Comparison of ENCODE assay signal across 15 mouse cellular contexts in the genomic region with DNA sequence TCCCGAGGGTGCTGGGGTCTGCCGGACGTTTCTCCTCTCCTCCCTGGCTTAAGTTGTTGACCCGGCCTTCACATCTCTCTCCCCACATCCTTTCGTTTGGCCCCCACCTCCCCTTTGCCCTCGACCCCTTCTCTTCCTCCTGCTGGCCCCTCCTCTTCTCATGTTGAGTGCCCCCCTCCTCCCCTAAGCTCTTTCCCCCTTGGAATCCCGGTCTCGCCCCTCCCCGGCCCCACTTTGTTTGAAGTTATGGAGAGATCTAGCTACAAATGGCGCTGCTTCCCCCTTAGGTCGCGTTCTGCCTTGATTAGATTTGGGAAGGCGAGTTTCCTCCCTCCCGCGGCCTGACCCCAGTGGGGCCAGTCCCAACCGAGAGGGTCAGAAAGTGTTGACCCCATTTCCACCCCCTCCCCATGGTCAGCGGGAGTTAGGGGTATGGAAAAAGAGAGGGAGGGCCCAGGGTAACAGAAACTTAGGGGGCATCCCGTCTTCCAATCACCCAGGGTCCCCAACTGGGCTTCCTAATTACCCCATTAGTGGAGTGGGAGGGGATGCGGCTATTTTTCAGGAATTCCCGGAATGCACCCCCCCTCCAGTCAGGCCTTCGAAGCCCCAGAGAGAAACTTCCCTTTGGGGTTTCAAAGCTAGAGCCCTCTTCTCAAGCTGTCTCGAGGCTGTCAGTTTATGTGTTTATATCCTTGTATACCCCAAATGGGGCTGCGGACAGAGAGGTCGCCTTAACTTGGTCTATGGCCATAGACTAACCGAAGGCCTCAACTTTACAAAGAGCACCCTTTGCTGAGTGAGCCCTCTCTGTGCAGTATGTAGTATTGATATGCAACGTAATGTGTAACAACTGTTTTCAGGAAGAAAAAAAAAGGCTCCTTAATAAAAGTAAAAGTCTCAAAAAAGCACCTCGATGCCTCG. TPM values are rescaled to one million over a fixed set of nuclear protein-coding genes. Genes with fewer than 3 reads are reported as not detected.
DNase-seq lines count a peak whose midpoint lies in the region; ATAC-seq and TF ChIP-seq lines count a peak whose summit lies in the region.
"Had no signal": no experiment of that assay in that cellular context is flagged by ENCODE, and none has a peak within 500 bp of the region (broad histone marks: within the 10 kb centered on the region; RNA-seq: fewer than 3 reads in every experiment).

No protein-coding gene starts in this region.

- H3K4me2 ChIP-seq in forebrain, embryonic 12.5 days, result peak overlapping the region; percentile 51
- H3K4me2 ChIP-seq in forebrain, postnatal 0 days (ENCODE audit: low read depth), result no peak overlapping the region
- peak overlapping the region; percentile 30 for H3K4me2 ChIP-seq in embryonic facial prominence, embryonic 11.5 days (ENCODE audit: low read depth, low read length)
- peak overlapping the region; percentile 41 for H3K4me2 ChIP-seq in limb, embryonic 11.5 days (ENCODE audit: low read depth, severe bottlenecking)
- peak overlapping the region; percentile 50; the same call in 1 of the 2 replicates for H3K4me2 ChIP-seq in midbrain, postnatal 0 days (ENCODE audit: low read depth, low read length, poor library complexity, severe bottlenecking)
- H3K4me2 ChIP-seq: liver, embryonic 13.5 days had no signal

- H3K27ac ChIP-seq in forebrain, embryonic 12.5 days, result no peak overlapping the region
- H3K27ac ChIP-seq in forebrain, postnatal 0 days (ENCODE audit: low read depth, low read length), result no peak overlapping the region
- peak overlapping the region; percentile 52 for H3K27ac ChIP-seq in embryonic facial prominence, embryonic 11.5 days (replicated peaks; ENCODE audit: low read depth, low read length)
- no peak overlapping the region for H3K27ac ChIP-seq in limb, embryonic 11.5 days (replicated peaks; ENCODE audit: low read depth, low read length)
- H3K27ac ChIP-seq in midbrain, postnatal 0 days (ENCODE audit: low read depth, low read length), result peak overlapping the region; percentile 62; the same call in 1 of the 2 replicates
- H3K27ac ChIP-seq: liver, embryonic 13.5 days had no signal

- no peaks in the 10 kb centered on the region for H3K36me3 ChIP-seq in forebrain, embryonic 12.5 days (replicated peaks)
- no peaks in the 10 kb centered on the region for H3K36me3 ChIP-seq in forebrain, postnatal 0 days (ENCODE audit: insufficient read depth)
- H3K36me3 ChIP-seq in embryonic facial prominence, embryonic 11.5 days (replicated peaks; ENCODE audit: control insufficient read depth, insufficient read depth, low read depth, low read length), result no peaks in the 10 kb centered on the region
- no peaks in the 10 kb centered on the region for H3K36me3 ChIP-seq in limb, embryonic 11.5 days (ENCODE audit: control insufficient read depth, insufficient read depth, low read length)
- no peaks in the 10 kb centered on the region for H3K36me3 ChIP-seq in midbrain, postnatal 0 days (ENCODE audit: insufficient read depth, low read length)
- H3K36me3 ChIP-seq: liver, embryonic 13.5 days had no signal

- H3K4me1 ChIP-seq in forebrain, embryonic 12.5 days, result peaks cover 87% of the 10 kb centered on the region
- H3K4me1 ChIP-seq in forebrain, postnatal 0 days (ENCODE audit: insufficient read depth), result no peaks in the 10 kb centered on the region
- peaks cover 11% of the 10 kb centered on the region for H3K4me1 ChIP-seq in embryonic facial prominence, embryonic 11.5 days (ENCODE audit: control insufficient read depth, insufficient read depth, low read length)
- peaks cover 12% of the 10 kb centered on the region for H3K4me1 ChIP-seq in limb, embryonic 11.5 days (ENCODE audit: control insufficient read depth, insufficient read depth, low read length)
- no peaks in the 10 kb centered on the region for H3K4me1 ChIP-seq in midbrain, postnatal 0 days (ENCODE audit: insufficient read depth, low read length)
- H3K4me1 ChIP-seq: liver, embryonic 13.5 days had no signal

- ATAC-seq in forebrain, embryonic 12.5 days (ENCODE audit: low FRiP score), result no peak
- ATAC-seq in forebrain, postnatal 0 days, result no peak
- ATAC-seq in embryonic facial prominence, embryonic 11.5 days (replicated peaks; ENCODE audit: insufficient number of reproducible peaks, low FRiP score, low TSS enrichment, low read depth), result no peak
- no peak for ATAC-seq in limb, embryonic 11.5 days (ENCODE audit: insufficient number of reproducible peaks, low FRiP score, low TSS enrichment, low read depth)
- ATAC-seq in midbrain, postnatal 0 days (ENCODE audit: low FRiP score), result no peak
- no peak for ATAC-seq in megakaryocyte-erythroid progenitor cell, adult 5-6 weeks (replicated peaks; ENCODE audit: low FRiP score, low TSS enrichment, poor library complexity, severe bottlenecking)

- TF ChIP-seq CTCF in forebrain, postnatal 0 days (IDR thresholded peaks at IDR 0.05; ENCODE audit: low read depth), result no peak
- TF ChIP-seq CTCF in midbrain, postnatal 0 days (IDR thresholded peaks at IDR 0.05), result no peak

- no peaks in the 10 kb centered on the region for H3K9me3 ChIP-seq in forebrain, embryonic 12.5 days
- no peaks in the 10 kb centered on the region for H3K9me3 ChIP-seq in forebrain, postnatal 0 days (ENCODE audit: low read length)
- no peaks in the 10 kb centered on the region for H3K9me3 ChIP-seq in embryonic facial prominence, embryonic 11.5 days (replicated peaks; ENCODE audit: control insufficient read depth, low read length)
- H3K9me3 ChIP-seq in limb, embryonic 11.5 days (ENCODE audit: control insufficient read depth, low read length), result no peaks in the 10 kb centered on the region
- H3K9me3 ChIP-seq in midbrain, postnatal 0 days (ENCODE audit: low read length), result no peaks in the 10 kb centered on the region
- H3K9me3 ChIP-seq: liver, embryonic 13.5 days had no signal

- H3K27me3 ChIP-seq in forebrain, embryonic 12.5 days, result peaks cover 100% of the 10 kb centered on the region
- peaks cover 88% of the 10 kb centered on the region for H3K27me3 ChIP-seq in forebrain, postnatal 0 days (ENCODE audit: insufficient read depth, low read length)
- H3K27me3 ChIP-seq in embryonic facial prominence, embryonic 11.5 days (ENCODE audit: control insufficient read depth, insufficient read depth, low read length), result peaks cover 87% of the 10 kb centered on the region
- peaks cover 95% of the 10 kb centered on the region for H3K27me3 ChIP-seq in limb, embryonic 11.5 days (ENCODE audit: control insufficient read depth, insufficient read depth, low read length)
- peaks cover 57% of the 10 kb centered on the region for H3K27me3 ChIP-seq in midbrain, postnatal 0 days (ENCODE audit: insufficient read depth, low read length)

- H3K9ac ChIP-seq in forebrain, embryonic 12.5 days, result peak overlapping the region; percentile 36; the same call in 1 of the 2 replicates
- no peak overlapping the region for H3K9ac ChIP-seq in forebrain, postnatal 0 days
- H3K9ac ChIP-seq in embryonic facial prominence, embryonic 11.5 days (replicated peaks; ENCODE audit: low read length), result peak overlapping the region; percentile 58
- no peak overlapping the region for H3K9ac ChIP-seq in limb, embryonic 11.5 days (ENCODE audit: low read length)
- H3K9ac ChIP-seq in midbrain, postnatal 0 days (replicated peaks; ENCODE audit: low read length, poor library complexity, severe bottlenecking), result no peak overlapping the region
- H3K9ac ChIP-seq: liver, embryonic 13.5 days had no signal

- H3K4me3 ChIP-seq in forebrain, embryonic 12.5 days (replicated peaks), result peak overlapping the region; percentile 31; the same call in 1 of the 2 replicates
- no peak overlapping the region for H3K4me3 ChIP-seq in forebrain, postnatal 0 days (ENCODE audit: low read depth, low read length)
- H3K4me3 ChIP-seq in embryonic facial prominence, embryonic 11.5 days (ENCODE audit: low read depth, low read length), result peak overlapping the region; percentile 2; the same call in 1 of the 2 replicates
- no peak overlapping the region for H3K4me3 ChIP-seq in limb, embryonic 11.5 days (ENCODE audit: low read depth, low read length)
- no peak overlapping the region for H3K4me3 ChIP-seq in midbrain, postnatal 0 days (ENCODE audit: low read depth, low read length)
- H3K4me3 ChIP-seq: liver, embryonic 13.5 days had no signal

- no peak for DNase-seq in forebrain, postnatal 0 days
- peak; percentile 58 for DNase-seq in embryonic facial prominence, embryonic 11.5 days (ENCODE audit: low spot score)
- DNase-seq in limb, embryonic 11.5 days (ENCODE audit: low spot score), result peak; percentile 53
- no peak for DNase-seq in midbrain, postnatal 0 days (ENCODE audit: low spot score)
- no peak for DNase-seq in cerebellum, postnatal 36 days
- DNase-seq in natural killer cell, adult 2 months (ENCODE audit: low spot score in 2 of 2), result no peak
- DNase-seq: layer of hippocampus, adult 9-11 months; liver, embryonic 13.5 days had no signal

- 2% methylated on average over 28 of the region's 28 CpGs for WGBS in forebrain, embryonic 12.5 days
- WGBS in forebrain, postnatal 0 days, result 5% methylated on average over 28 of the region's 28 CpGs
- under 1% methylated on average over 28 of the region's 28 CpGs for WGBS in embryonic facial prominence, embryonic 11.5 days
- WGBS in limb, embryonic 11.5 days, result under 1% methylated on average over 28 of the region's 28 CpGs
- 7% methylated on average over 28 of the region's 28 CpGs for WGBS in midbrain, postnatal 0 days

RNA-seq across cellular contexts. Expression of gene Pax7, which starts 10.9 kb away (rescaled TPM):
- 0.37 and 0.43 TPM in 2 replicates for polyA plus RNA-seq in forebrain, embryonic 12.5 days (2016; fragmentation: Nextera tagmentation; extraction: Ambion mirVana)
- 0.05 and 0.31 TPM in 2 replicates for total RNA-seq in forebrain, postnatal 0 days (2014; rRNA removed)
- not detected in 2 replicates for polyA plus RNA-seq in forebrain, postnatal 0 days (2015; fragmentation: Nextera tagmentation; extraction: Ambion mirVana)
- polyA plus RNA-seq in embryonic facial prominence, embryonic 11.5 days (2014; fragmentation: Nextera tagmentation; extraction: Ambion mirVana), result 1.9 and 2.0 TPM in 2 replicates
- 0.25 and 0.31 TPM in 2 replicates for polyA plus RNA-seq in limb, embryonic 11.5 days (2014; fragmentation: Nextera tagmentation; extraction: Ambion mirVana)
- total RNA-seq in midbrain, postnatal 0 days (2014; rRNA removed), result 34.9 and 36.0 TPM in 2 replicates
- polyA plus RNA-seq in midbrain, postnatal 0 days (2015; fragmentation: Nextera tagmentation; extraction: Ambion mirVana), result 3.0 and 3.4 TPM in 2 replicates
- not detected in 2 replicates for total RNA-seq in megakaryocyte-erythroid progenitor cell, adult 5-6 weeks (2014; fragmentation: Nextera tagmentation)
- not detected in 2 replicates for total RNA-seq in megakaryocyte-erythroid progenitor cell, adult 5-6 weeks (2017)
- total RNA-seq: granulocyte monocyte progenitor cell, adult 5-6 weeks; heart, postnatal 25 days; MEL; neutrophil, adult 5-6 weeks had no signal
- polyA plus RNA-seq: kidney, embryonic 16.5 days; liver, embryonic 13.5 days had no signal

Comparison
In these comparisons a context has a peak if more than half of its experiments do, and no peak if none do; other contexts are left out.
1. H3K4me3 ChIP-seq: peak in forebrain, embryonic 12.5 days (single experiment) and embryonic facial prominence, embryonic 11.5 days (single experiment); none in forebrain, postnatal 0 days (single experiment), limb, embryonic 11.5 days (single experiment) and midbrain, postnatal 0 days (single experiment).
2. H3K9ac ChIP-seq: peak in forebrain, embryonic 12.5 days (single experiment) and embryonic facial prominence, embryonic 11.5 days (single experiment); none in forebrain, postnatal 0 days (single experiment), limb, embryonic 11.5 days (single experiment) and midbrain, postnatal 0 days (single experiment).
3. H3K27ac ChIP-seq: peak in embryonic facial prominence, embryonic 11.5 days (single experiment) and midbrain, postnatal 0 days (single experiment); none in forebrain, embryonic 12.5 days (single experiment), forebrain, postnatal 0 days (single experiment) and limb, embryonic 11.5 days (single experiment).
4. DNase-seq: peak in embryonic facial prominence, embryonic 11.5 days (single experiment) and limb, embryonic 11.5 days (single experiment); none in forebrain, postnatal 0 days (single experiment), midbrain, postnatal 0 days (single experiment), cerebellum, postnatal 36 days (0 of 2) and natural killer cell, adult 2 months (0 of 2).